Mouse (Mus musculus) megakaryocyte progenitor cell, adult 5-6 weeks (primary cell): ENCODE results near the gene Olfr818. TPM values are rescaled to one million over a fixed set of nuclear protein-coding genes. Genes with fewer than 3 reads are reported as not detected.
"Not testable (repeated sequence)": the region's sequence is repeated elsewhere in the genome, so short reads cannot be mapped to it uniquely, and the experiment has no call there.

Source experiments
- ATAC-seq: replicated peaks from 2 replicates; pipeline ENCODE4 v1.8.0; 2016; ENCODE audit warnings: mild to moderate bottlenecking, moderate TSS enrichment, inconsistent platforms; ENCODE audit not compliant: poor library complexity
- total RNA-seq, 2 experiments: library from RNA; stranded (forward) in 1 of 2; stranded (reverse) in 1 of 2; fragments of 157-497, 149-512 nt in 1 of 2; fragments of 200-1000 nt in 1 of 2; gene quantifications; 2 replicates each; pipeline versions ENCODE4 v1.2.3 to v1.2.4; 2015 to 2017

Gene Olfr818
- total RNA-seq (2015) = not detected in 2 replicates
- not detected in 2 replicates for total RNA-seq (2017)

DNA sequence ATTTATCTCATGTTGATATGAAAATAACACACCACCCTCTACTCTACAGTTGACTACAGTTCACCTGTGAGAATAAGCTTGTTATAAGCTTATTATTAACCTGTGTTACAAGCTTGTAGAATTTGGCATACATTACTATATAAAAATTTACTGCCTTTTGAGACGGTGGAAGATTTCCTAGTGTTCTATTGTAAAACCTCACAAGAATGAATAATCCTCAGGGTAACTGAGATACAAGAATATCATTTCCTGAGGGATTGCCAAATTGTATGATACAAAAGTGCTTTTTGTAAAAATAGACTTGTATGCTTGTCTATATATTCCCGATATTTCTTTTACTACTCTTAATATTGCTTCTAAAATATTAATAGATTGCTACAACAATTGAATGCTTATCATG is at the start of gene Olfr818:
Gene Olfr818 (minus strand): TSS at position 101 of the 400 bp plus-strand sequence.
- no peak for ATAC-seq

DNA sequence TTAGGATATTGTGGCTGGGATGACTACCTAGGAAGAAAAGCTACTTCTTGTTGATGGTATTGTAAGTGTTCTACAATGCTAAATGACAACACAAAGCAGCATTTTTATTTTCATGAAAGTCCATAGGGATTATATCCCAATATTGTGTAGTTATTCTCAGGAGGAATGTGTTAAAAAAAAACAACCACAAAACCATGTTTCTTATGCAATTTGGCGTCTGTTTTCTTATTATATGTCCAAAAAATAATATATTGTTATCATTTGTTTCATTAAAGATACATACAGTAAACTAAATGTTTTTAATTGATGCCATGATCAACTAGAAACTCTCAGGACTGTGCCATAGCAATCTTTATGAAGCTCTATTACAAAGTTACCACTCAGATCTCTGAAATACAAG is 36.1 kb upstream of the Olfr818 start, which contains the start of gene Gm10310:
Gene Gm10310 (minus strand): TSS at position 101 of the 400 bp plus-strand sequence.
- ATAC-seq = not testable (repeated sequence)

DNA sequence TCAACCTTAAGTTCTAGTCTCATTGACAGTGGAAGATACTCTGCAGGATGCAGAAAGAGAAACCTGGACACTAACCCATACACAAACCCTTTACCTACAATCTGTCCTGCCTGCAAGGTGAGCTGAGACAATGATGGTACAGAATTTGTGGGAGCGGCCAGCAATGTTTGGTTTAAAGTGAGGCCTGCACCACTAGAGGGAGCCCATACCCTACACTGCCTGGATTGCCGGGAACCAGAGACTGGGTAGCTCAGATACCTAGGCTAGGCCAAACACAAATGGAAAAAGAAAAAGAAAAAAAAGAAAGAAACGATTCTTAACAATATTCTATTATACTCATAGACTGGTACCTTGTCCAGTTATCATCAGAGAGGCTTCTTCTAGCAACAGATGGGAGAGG is 33.0 kb upstream of the Olfr818 start:
- peak; percentile 84 for ATAC-seq

DNA sequence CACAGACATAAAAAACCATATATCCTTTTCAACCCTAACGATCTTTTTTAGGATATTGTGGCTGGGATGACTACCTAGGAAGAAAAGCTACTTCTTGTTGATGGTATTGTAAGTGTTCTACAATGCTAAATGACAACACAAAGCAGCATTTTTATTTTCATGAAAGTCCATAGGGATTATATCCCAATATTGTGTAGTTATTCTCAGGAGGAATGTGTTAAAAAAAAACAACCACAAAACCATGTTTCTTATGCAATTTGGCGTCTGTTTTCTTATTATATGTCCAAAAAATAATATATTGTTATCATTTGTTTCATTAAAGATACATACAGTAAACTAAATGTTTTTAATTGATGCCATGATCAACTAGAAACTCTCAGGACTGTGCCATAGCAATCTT is 27.1 kb upstream of the Olfr818 start, which contains the start of gene Olfr247:
Gene Olfr247 (minus strand): TSS at position 101 of the 400 bp plus-strand sequence.
- not testable (repeated sequence) for ATAC-seq

DNA sequence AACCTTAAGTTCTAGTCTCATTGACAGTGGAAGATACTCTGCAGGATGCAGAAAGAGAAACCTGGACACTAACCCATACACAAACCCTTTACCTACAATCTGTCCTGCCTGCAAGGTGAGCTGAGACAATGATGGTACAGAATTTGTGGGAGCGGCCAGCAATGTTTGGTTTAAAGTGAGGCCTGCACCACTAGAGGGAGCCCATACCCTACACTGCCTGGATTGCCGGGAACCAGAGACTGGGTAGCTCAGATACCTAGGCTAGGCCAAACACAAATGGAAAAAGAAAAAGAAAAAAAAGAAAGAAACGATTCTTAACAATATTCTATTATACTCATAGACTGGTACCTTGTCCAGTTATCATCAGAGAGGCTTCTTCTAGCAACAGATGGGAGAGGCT is 24.1 kb upstream of the Olfr818 start:
- ATAC-seq = peak; percentile 91

DNA sequence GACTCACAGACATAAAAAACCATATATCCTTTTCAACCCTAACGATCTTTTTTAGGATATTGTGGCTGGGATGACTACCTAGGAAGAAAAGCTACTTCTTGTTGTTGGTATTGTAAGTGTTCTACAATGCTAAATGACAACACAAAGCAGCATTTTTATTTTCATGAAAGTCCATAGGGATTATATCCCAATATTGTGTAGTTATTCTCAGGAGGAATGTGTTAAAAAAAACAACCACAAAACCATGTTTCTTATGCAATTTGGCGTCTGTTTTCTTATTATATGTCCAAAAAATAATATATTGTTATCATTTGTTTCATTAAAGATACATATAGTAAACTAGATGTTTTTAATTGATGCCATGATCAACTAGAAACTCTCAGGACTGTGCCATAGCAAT is 18.3 kb upstream of the Olfr818 start, which contains the start of gene Olfr819:
Gene Olfr819 (minus strand): TSS at position 101 of the 400 bp plus-strand sequence.
- not testable (repeated sequence) for ATAC-seq

DNA sequence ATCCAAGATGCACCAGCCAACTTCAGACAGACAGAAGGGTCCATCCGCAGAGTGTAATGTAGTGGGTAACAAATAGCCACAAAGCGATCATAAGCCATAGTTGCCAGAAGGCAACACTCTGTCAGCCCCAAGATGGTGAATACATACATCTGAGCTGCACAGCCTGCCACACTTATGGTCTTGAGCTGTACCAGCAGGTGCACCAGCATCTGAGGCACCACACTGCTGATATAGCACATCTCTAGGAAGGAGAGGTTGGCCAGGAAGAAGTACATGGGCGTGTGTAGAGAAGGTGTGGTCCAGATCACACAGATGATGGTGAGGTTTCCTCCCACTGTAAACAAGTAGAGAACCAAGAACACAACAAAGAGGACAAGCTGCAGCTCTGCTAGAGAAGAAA is 17.3 kb upstream of the Olfr818 start:
- ATAC-seq = not testable (repeated sequence)

DNA sequence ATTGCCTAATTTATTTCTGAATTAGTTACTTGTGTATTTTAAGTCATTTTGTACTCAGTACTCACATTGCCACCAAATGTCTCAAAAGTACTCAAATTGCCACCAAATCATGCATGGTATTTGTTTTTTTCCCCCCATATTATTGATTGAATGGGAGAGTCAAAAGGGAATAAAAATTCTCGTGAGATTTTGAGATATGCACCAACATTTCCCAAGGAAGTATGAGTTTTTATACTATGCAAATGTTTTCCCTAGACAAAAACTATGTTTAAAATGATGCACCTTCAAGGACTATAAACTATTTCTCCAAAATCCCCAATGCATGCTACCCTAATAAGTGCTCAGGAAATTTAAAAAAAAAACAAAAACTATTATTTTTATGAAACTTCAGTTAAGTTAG is 33.4 kb downstream of the Olfr818 start, which contains the start of gene Olfr816:
Gene Olfr816 (minus strand): TSS at position 101 of the 400 bp plus-strand sequence.
- no peak for ATAC-seq

DNA sequence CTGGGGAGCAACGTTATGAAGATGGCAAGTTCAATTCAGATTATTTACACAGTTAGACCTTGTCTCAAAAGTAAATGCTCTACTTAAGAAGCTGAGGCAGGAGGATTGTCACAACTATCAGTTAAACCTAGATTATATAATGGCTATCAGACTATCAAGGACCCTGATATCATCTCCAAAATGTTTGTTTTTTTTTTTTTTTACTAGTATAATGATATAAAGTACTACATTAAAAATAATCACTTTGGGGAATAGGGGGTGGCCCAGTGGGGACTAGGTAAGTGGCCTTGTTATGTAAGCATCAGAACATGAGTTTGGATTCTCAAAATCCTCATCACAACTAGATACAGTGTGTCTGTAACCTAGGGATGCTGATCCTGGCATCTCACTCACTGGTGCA is 43.1 kb downstream of the Olfr818 start, which contains the start of gene Olfr815:
Gene Olfr815 (minus strand): TSS at position 101 of the 400 bp plus-strand sequence.
- not testable (repeated sequence) for ATAC-seq

Other genes with a start within 250 kb of the Olfr818 start
- not detected in 2 replicates for gene Olfr804, start 245.9 kb downstream of the Olfr818 start, total RNA-seq (2015)
- not detected in 2 replicates for gene Olfr804, start 245.9 kb downstream of the Olfr818 start, total RNA-seq (2017)
- not detected in 2 replicates for gene Olfr805, start 219.7 kb downstream of the Olfr818 start, total RNA-seq (2015)
- gene Olfr805, start 219.7 kb downstream of the Olfr818 start, total RNA-seq (2017) = not detected in 2 replicates
- not detected in 2 replicates for gene Olfr806, start 207.2 kb downstream of the Olfr818 start, total RNA-seq (2015)
- not detected in 2 replicates for gene Olfr806, start 207.2 kb downstream of the Olfr818 start, total RNA-seq (2017)
- gene Olfr807, start 191.3 kb downstream of the Olfr818 start, total RNA-seq (2015) = not detected in 2 replicates
- gene Olfr807, start 191.3 kb downstream of the Olfr818 start, total RNA-seq (2017) = not detected in 2 replicates
- not detected in 2 replicates for gene Olfr808, start 183.6 kb downstream of the Olfr818 start, total RNA-seq (2015)
- not detected in 2 replicates for gene Olfr808, start 183.6 kb downstream of the Olfr818 start, total RNA-seq (2017)
- gene Olfr809, start 174.5 kb downstream of the Olfr818 start, total RNA-seq (2015) = not detected in 2 replicates
- not detected in 2 replicates for gene Olfr809, start 174.5 kb downstream of the Olfr818 start, total RNA-seq (2017)
- gene Olfr810, start 154.2 kb downstream of the Olfr818 start, total RNA-seq (2015) = not detected in 2 replicates
- gene Olfr810, start 154.2 kb downstream of the Olfr818 start, total RNA-seq (2017) = not detected in 2 replicates
- gene Olfr811, start 144.7 kb downstream of the Olfr818 start, total RNA-seq (2015) = not detected in 2 replicates
- gene Olfr811, start 144.7 kb downstream of the Olfr818 start, total RNA-seq (2017) = not detected in 2 replicates
- not detected in 2 replicates for gene Olfr812, start 103.0 kb downstream of the Olfr818 start, total RNA-seq (2015)
- not detected in 2 replicates for gene Olfr812, start 103.0 kb downstream of the Olfr818 start, total RNA-seq (2017)
- not detected in 2 replicates for gene Olfr813, start 93.7 kb downstream of the Olfr818 start, total RNA-seq (2015)
- not detected in 2 replicates for gene Olfr813, start 93.7 kb downstream of the Olfr818 start, total RNA-seq (2017)
- not detected in 2 replicates for gene Olfr814, start 69.2 kb downstream of the Olfr818 start, total RNA-seq (2015)
- not detected in 2 replicates for gene Olfr814, start 69.2 kb downstream of the Olfr818 start, total RNA-seq (2017)
- not detected in 2 replicates for gene Olfr815, start 43.2 kb downstream of the Olfr818 start, total RNA-seq (2015)
- gene Olfr815, start 43.2 kb downstream of the Olfr818 start, total RNA-seq (2017) = not detected in 2 replicates
- gene Olfr816, start 33.5 kb downstream of the Olfr818 start, total RNA-seq (2015) = not detected in 2 replicates
- gene Olfr816, start 33.5 kb downstream of the Olfr818 start, total RNA-seq (2017) = not detected in 2 replicates
- gene Olfr819, start 18.2 kb upstream of the Olfr818 start, total RNA-seq (2015) = not detected in 2 replicates
- not detected in 2 replicates for gene Olfr819, start 18.2 kb upstream of the Olfr818 start, total RNA-seq (2017)
- not detected in 2 replicates for gene Olfr247, start 27.0 kb upstream of the Olfr818 start, total RNA-seq (2015)
- not detected in 2 replicates for gene Olfr247, start 27.0 kb upstream of the Olfr818 start, total RNA-seq (2017)
- gene Gm10310, start 36.0 kb upstream of the Olfr818 start, total RNA-seq (2015) = not detected in 2 replicates
- gene Gm10310, start 36.0 kb upstream of the Olfr818 start, total RNA-seq (2017) = not detected in 2 replicates
- gene Olfr820, start 63.5 kb upstream of the Olfr818 start, total RNA-seq (2015) = not detected in 2 replicates
- gene Olfr820, start 63.5 kb upstream of the Olfr818 start, total RNA-seq (2017) = not detected in 2 replicates
- gene Olfr821, start 81.2 kb upstream of the Olfr818 start, total RNA-seq (2015) = not detected in 2 replicates
- gene Olfr821, start 81.2 kb upstream of the Olfr818 start, total RNA-seq (2017) = not detected in 2 replicates
- gene Olfr822, start 122.1 kb upstream of the Olfr818 start, total RNA-seq (2015) = not detected in 2 replicates
- gene Olfr822, start 122.1 kb upstream of the Olfr818 start, total RNA-seq (2017) = not detected in 2 replicates
- gene Olfr823, start 166.3 kb upstream of the Olfr818 start, total RNA-seq (2015) = not detected in 2 replicates
- not detected in 2 replicates for gene Olfr823, start 166.3 kb upstream of the Olfr818 start, total RNA-seq (2017)
- not detected in 2 replicates for gene Olfr824, start 180.9 kb upstream of the Olfr818 start, total RNA-seq (2015)
- not detected in 2 replicates for gene Olfr824, start 180.9 kb upstream of the Olfr818 start, total RNA-seq (2017)
- not detected in 2 replicates for gene Olfr825, start 217.7 kb upstream of the Olfr818 start, total RNA-seq (2015)
- not detected in 2 replicates for gene Olfr825, start 217.7 kb upstream of the Olfr818 start, total RNA-seq (2017)
- gene Olfr826, start 235.1 kb upstream of the Olfr818 start, total RNA-seq (2015) = not detected in 2 replicates
- not detected in 2 replicates for gene Olfr826, start 235.1 kb upstream of the Olfr818 start, total RNA-seq (2017)